Mouse (Mus musculus): ENCODE results near the gene Slain2.
"Not testable (repeated sequence)": the region's sequence is repeated elsewhere in the genome, so short reads cannot be mapped to it uniquely, and the experiment has no call there.

Slain2 gene

DNA sequence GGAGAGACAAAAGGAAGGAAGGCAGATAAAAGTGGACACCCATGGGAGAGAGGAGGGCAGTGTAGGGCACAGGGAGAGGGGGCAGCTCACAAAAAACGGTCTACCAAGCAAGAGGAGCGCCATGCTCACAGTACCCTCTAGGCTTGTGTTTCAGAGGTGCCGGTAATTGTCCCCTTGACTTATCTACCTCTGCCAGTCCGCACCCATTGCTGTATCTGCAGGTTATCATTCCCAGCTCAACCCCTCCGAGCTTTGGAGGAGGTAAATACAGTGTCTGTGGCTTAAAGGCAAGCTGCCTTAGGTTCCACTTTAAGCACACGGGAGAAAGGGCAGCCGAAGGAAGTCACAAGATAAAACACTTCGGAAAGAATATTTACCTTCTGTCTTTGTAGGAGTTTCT is 14.8 kb upstream of the Slain2 start:
- no peak for DNase-seq (ENCODE audit: low read depth, low spot score)

DNA sequence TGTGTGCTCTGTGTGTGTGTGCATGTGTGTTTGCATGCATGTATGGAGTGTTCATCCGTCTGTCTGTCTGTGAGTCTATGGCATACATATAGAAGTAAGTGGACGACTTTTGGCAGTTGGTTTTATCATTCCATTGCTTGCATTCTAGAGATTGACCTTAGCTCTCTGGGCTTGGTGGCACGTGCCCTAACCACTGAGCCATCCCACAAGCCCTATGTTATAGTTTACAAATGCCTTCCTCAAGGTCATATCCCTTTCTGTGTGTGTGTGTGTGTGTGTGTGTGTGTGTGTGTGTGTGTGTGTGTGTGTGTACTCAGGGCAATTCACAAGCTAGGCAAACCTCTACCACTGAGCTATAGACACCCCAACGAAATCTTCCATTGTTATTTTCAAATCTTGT is 12.2 kb upstream of the Slain2 start:
- DNase-seq (ENCODE audit: low read depth, low spot score) = no peak

DNA sequence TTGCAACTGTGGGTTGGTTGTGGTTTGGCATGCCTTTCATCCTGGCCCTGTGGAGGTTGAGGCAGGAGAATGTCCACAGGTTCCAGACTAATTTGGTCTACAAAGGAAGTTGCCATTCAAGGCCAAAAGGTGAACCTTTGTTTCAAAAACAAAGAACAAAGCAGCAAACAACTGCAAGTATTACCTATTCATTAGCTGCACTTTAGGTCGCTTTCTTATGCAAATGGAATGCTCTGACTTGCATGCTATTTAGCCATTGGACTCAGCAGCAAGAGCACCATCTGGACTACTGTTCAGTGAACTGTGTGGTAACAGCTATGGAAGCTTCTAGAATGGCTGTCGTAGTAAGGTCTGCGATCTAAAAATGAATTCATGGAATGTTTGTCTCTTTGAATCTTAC is 11.8 kb upstream of the Slain2 start:
- DNase-seq (ENCODE audit: low read depth, low spot score) = no peak

DNA sequence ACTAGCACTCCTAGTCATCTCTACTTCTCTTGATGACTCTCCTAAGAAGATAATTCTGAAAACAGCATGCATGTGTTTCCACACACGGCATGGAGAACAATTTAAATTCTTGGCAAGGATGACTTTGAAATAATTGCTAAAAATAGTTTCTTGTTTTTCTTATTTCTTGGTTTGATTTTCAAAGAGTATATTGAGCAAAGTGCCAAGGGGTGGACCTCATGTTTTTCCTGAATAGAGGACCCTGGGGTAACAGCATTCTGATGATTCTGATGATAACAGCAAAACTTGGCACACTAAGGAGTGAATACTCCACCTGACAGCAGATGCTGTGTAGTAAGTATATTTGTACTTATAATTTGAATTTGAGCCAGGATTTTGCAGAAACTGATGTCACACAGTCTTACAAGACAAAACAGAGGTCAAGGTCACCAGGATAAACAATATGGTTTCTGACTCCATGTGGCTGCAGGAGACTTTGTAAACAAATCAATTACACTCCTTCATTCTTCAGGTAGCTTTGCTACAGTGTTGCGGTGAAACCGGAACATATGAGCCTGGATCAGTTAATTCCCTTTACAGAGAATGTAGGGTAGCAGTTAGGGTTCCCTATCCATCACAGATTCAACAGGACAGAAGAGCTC is 11.1 kb upstream of the Slain2 start:
- no peak for DNase-seq (ENCODE audit: low read depth, low spot score)

DNA sequence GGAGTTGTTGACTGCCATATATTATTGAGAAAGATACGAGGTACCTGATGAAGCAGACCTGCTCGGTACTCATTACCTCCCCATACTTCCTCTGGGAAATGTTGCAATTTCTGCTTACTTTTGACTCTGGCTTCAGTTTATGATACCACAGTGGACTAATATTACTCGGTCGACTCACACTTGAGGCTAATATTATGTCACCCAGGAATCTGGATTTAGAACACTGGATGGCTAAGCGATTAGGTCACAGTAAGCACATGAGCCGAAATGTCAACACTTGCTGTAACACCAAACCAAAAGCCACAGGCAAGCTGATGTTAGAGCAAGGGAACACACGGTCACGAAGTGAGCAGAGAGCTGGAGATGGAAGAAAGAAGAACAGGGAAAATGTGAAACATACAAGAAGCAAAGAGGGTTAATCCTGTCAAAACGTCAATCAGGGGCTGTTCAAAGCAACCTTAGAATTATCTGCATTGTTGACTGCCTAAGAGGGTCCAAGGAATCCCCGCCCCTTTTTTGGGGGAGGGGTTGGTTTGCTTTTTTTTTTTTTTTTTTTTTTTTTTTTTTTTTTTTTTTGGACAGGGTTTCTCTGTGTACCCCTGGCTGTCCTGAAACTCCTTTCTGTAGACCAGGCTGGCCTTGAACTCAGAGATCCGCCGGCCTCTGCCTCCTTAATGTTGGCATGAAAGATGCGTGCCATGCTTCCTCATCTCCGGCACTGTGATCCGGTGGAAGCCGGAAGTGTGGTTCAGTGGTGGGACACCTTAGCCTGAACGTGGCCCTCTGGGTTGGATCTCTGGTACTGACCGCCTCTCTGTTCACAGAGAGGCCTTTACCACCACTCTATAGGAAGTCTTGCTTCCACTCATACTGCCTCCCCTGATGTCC is 9.0 kb upstream of the Slain2 start:
- no peak for DNase-seq (ENCODE audit: low read depth, low spot score)

DNA sequence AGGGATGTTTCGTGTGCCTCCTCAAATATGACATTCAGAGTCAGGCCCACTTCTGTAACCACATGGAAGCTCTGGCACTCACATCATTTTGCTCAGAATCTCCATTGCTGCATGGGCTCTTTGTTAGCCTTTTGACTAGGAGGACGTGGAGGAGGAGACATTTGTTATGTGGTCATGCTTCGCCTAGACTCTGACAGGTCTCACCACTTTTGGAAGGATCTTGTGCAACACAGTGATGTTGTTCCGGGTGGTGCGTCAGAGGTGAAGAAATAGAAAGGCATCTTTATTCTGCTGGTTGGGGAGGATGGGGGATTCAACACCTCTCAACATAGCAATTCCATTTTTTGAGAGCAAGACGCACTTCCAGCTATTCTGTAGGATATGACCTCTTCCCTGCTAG is 6.7 kb upstream of the Slain2 start:
- DNase-seq (ENCODE audit: low read depth, low spot score) = no peak

DNA sequence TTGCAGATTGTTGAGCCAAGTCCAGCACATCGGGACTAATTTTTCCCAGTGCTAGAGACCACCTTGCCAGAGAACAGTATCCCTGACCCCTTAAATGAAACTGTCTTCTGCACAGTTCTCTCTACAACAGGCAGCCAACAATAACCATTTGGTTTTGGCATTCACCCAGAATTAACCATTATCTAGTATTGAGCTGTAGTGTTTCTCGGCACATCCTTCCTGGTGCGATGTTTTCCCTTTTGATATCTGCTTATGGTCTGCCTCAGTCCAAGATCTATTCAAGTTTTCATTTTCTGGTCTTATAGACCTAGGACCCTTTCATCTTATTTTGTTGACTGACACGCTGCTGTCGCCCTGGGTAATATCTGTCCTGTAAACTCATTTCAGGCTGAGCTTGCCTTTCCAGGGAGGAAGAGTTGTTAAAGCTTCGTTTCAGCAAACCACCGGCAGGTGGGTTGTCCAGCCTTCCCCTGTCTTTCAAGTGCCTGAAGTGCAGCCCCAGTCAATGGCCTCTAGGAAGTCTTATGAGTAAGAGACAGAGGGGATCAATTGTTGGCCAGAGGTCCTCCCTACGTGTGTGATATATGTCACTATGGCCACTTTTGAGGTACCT is 5.7 kb upstream of the Slain2 start:
- DNase-seq (ENCODE audit: low read depth, low spot score) = no peak

DNA sequence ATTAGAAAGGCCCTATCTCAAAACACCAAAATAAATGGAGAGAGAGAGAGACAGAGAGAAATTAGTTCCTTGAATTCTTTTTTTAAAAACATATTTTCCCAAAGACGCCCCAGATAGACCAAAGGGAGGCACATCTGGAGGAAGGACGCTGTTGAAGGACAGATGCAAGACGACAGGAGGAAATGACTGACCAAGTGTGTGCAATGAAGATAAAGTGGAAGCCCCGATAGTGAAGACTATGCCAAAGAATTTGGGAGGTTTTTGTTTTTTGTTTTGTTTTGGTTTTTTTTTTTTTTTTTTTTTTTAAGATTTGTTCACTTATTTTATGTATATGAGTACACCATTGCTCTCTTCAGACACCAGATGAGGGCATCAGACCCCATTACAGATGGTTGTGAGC is 4.7 kb upstream of the Slain2 start:
- no peak for DNase-seq (ENCODE audit: low read depth, low spot score)

DNA sequence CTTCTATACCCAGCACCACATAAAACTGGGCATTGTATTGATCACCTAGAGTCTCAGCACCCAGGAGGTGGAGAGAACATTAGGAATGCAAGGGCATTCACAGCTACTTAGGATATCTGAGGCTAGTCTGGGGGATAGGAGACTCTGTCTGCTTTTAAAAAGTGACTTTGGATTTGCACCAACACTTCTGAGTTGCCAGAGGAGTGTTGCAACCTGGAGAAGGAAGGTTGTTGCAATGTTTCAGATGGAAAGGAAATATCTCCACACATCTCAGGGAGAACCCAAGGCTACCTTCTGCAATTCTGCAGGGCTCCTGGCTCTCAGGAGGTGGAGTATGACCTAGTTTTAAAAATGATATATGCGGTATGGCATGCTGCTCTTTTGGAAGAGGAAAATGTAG is 3.7 kb upstream of the Slain2 start:
- no peak for DNase-seq (ENCODE audit: low read depth, low spot score)

DNA sequence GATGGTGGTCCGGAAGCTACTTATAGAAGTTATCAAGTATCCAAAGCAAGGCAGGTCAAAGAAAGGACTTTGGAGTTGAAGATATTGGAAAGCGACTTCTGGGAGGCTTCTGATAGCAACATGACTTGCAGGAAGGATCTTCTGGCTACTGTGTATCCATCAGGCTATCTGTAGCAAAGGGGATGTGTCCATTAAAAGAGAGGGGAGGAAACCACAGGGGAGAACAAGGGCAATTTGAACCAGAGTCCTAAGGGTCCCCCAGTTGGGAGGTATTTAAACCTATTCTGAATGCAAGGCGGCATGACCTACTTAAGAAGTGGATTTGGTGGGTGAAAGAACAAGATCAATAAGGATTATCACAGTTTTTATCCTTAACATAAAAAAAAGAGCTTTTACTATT is 2.8 kb upstream of the Slain2 start:
- DNase-seq (ENCODE audit: low read depth, low spot score) = no peak

DNA sequence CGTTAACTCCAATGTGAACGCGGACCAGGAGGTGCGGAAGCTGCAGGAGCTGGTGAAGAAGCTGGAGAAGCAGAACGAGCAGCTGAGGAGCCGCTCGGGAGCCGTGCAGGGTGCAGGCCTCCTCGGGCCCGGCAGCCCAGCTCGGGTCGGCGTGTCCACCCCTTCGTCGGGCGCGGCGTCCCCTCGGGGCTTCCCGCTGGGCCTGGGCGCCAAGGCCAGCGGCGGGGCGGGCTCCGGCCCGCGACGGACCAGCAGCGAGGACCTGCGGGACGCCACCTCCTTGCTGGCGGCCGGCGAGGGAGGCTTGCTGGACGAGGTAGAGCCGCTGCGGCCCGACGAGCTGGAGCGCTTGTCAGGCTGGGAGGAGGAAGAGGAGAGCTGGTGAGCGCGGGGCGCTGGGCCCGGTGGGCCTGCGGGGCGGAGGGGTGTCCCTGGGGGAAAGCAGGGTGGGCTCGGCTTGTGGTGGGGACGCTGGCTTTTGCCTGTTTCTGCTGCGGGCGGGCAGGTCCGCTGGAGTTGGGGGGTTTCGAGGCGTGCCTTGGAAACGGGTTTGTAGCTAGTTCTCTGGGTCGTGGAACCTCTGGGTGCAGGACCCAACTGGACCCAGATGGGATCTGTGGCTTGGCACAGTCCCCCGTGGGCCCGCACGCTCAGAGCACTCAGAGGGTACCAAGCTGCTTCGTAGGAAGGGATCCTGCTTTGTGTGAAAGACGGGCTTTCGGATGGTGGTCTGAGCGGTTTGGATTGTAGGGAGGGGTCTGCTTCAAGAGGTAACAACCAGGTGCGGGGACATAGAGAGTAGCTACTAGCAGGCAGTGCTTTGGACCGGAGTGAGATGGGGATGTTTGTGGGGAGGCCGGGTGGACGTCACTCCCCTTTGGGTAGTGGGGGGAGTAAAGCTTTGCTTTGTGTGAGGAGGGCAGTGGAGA is 793 bp downstream of the Slain2 start:
- no peak for DNase-seq (ENCODE audit: low read depth, low spot score)

DNA sequence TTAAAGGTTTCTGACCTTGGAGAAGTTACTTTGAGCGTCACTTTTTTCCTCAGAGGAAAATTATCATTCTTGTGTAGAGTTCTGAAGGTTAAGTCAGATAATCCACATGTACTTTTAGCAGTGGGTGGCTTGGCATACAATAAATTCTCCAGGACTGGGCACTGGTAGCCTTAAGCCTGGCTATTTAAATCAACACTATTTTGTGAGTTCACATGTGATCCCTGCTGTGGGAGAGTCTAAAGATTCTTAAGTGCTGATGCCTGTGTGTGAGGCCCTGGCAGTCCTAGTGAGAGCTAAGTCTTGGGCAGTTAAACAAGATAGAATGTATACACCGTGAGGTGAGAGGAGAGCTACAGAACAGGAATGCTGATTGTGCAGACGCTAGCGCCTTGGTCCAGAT is 1.9 kb downstream of the Slain2 start:
- DNase-seq (ENCODE audit: low read depth, low spot score) = no peak

DNA sequence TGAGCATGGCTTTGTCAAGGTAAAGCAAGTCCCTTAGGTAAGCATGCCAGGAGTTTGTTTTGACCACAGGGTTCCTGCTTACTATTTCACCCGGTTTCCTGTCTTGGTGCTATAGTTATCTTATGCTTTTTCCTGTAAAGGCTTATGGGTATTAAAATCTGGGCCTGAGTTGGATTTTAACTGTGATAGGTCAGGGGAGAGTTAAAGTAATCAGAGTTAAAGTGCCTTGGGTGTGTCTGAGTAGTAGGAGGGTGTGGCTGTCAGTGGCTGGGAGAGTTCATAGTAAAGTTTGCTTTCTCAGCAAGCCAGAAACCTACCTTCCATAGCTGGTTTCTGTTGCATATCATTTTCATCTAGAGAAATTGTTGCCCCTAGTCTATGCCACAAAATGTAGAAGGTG is 2.7 kb downstream of the Slain2 start:
- DNase-seq (ENCODE audit: low read depth, low spot score) = no peak

DNA sequence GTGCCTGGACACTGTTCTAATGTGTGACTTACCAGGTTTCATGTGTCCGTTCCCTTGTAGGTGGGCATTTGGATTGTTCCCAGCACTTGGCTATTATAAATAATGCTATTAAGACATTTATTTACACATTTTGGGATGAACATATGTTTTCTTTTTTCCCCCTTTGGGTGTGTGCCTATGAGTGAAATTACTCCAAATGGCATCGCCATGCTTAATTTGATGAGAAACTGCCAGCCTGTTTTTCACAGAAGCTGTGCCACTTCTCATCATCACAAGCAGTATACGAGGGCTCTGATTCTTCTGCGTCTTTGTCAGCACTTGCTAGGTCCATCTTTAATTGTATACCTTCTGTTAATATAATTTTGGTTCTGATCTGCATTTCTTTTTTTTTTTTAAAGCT is 6.3 kb downstream of the Slain2 start:
- DNase-seq (ENCODE audit: low read depth, low spot score) = no peak

DNA sequence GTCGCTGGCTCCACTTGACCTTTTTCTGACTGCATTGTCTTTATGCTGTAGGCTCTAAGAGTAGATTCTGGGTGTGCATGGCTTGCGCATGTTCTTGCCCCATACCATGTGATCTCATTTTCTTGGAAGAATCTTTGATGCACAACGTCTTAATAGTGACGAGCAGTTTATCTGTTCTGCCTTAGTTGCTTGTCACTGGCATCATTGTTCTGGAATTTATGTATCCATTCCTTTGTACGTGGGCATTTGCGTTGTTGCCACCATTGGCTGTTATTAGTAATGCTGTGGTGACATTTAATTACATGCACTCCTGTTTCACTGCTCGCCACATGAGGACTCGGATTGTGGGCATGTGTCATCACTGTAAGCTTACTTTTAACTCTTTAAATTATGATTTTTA is 7.1 kb downstream of the Slain2 start:
- DNase-seq (ENCODE audit: low read depth, low spot score) = no peak

DNA sequence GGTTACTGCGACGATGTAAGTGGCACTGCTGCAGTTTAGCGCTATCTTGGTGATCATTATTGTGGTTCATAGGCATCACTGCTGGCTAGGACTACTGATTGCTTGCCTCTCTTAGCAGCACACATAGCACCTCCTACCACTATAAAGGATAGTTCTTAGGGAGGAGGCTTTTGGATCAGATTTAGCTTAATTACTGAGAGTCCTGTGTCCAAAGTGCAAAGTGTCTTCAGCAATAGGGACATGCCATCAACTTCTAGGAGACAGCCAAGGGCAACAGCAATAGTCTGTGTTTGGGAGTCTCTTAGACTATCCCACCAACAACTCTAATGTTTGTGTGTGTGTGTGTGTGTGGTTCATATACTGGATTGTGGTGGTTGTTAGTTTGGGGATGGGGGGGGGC is 8.7 kb downstream of the Slain2 start:
- DNase-seq (ENCODE audit: low read depth, low spot score) = no peak

DNA sequence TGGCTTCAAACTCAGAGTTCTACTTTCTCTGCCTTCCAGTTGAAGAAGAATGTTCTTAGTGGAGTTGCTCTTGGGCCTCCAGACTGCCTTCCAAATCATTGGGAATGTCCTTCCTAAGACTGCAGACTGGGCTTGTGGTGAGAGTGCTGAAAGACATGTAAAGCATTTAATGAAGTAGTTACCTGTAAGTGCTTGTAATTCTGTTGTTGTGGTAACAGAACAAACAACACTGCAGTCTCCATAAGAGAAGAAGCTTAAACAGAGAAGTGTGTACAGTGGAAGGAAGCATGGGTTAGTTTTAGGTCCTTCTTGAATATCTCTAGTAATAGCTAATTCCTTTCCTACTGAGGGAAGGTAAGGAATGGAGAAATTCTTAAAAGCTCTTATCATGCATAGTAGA is 13.0 kb downstream of the Slain2 start:
- no peak for DNase-seq (ENCODE audit: low read depth, low spot score)

DNA sequence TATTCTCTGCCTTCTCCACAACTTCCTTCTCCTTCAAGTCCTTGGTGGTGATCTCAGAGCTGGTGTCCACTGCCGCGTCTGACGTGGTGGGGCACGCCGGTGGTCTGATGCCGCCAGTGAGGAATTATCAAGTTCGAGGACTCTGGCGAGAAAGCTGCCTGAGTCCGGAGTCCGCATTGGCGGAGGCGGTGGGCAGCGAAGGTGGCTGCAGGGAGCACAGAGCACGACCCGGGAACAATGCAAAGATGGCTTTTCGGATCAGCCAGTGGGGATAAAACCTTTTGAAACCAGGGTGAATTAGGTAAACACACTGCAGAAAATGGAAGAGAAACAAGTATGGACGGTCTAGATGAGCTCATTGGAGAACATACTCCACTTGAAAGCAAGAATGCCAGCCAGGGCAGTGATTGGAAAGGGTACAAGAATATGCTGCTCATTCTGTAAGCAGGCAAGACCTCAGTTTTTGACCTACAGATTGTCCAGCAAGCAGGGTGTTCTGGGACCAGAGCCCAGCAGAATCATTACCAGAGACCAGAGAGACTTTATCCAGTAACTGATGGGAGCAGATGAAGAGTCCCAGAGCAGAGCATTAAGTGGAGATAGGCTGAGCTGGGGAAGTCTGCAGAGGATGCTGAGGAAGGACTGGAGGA is 19.0 kb downstream of the Slain2 start:
- DNase-seq (ENCODE audit: low read depth, low spot score) = no peak

DNA sequence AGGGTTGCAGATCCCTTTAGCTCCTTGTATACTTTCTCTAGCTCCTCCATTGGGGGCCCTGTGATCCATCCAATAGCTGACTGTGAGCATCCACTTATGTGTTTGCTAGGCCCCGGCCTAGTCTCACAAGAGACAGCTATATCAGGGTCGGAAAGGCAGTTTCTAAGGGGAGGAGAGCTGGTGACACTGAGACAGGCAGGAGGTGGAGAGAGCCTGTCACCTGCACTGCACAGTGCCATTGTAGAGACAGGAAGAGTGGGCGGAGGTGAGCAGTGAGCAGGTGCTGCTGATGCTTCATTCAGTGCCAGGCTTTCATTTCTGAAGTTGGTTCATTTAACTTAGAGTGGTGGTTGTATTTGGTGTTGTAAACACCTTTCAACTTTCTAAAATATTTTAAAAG is 24.3 kb downstream of the Slain2 start:
- DNase-seq (ENCODE audit: low read depth, low spot score) = not testable (repeated sequence)

DNA sequence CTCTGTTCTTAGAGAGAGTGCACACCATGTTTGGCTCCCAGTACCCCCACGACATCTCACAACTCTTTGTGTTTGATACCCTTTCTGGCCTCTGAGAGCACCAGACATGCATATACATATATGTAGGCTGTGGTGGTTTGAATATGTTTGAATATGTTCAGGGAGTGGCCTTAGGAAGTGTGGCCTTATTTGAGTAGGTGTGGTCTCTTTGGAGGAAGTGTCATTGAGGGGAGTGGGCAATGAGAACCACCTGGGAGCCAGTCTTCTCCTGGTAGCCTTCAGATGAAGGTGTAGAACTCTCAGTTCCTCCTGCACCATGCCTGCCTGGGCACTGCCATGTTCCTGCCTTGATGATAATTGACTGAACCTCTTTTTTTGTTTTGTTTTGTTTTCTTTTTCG is 25.2 kb downstream of the Slain2 start:
- DNase-seq (ENCODE audit: low read depth, low spot score) = no peak

DNA sequence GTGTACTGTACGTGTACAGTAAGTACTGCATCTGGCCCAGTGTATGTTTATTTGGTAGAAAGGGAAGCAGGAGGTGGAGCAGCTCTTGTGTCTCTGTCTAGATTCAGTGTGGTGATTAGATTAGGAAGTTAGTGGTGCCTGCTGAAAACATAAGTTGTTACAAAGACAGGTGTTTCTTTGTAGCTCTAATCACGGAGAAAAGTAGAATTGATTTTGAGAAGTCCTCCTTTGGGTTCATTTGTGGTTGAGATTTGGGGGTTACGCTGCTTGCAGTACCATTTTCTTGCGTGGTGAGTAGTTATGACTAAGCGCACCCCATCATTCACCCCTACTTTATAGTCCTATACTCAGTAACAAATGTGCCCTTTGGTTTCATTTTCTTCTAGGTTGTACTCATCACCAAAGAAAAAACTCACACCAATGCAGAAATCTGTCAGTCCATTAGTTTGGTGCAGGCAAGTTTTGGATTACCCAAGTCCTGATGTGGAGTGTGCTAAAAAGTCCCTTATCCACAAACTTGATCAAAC is 26.9 kb downstream of the Slain2 start:
- no peak for DNase-seq (ENCODE audit: low read depth, low spot score)

All from retina, postnatal 7 days (tissue).